Mouse (Mus musculus) T-helper 2 cell (primary cell): ENCODE results near the gene Epb41l1.

Experiments
- in situ Hi-C: fragments of 300-600 bp; cut with MboI, MseI; formaldehyde crosslinking; loops from one replicate; pipeline ENCODE4 v1.15.1; 2025; ENCODE audit warnings: high pct_unique_total_duplicates

Gene Epb41l1

DNA sequence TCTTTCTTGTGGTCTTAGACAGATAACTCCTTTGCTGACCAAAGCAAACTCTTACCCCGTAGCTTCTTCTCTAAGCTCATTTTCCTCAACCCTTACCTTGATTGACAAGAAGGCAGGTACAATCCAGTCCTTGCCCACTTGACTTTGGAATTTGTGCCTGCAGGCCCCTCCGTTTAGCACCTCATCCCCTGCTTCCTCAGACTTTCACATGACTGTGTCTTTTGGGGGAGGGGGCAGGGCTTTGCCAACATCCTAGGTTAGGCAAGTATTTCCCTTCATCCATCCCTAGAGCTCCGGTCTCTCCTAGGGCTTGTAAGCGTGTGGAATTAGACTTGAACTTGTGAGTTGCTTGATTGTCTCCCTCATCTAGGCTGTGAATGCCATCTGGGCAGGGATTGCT is 3.0 kb downstream of the Epb41l1 start:
- in situ Hi-C loops, result no loop called here

GRCm38 (mm10) chr2:156425618-156426017 is 4.9 kb downstream of the Epb41l1 start:
- in situ Hi-C loops, result no loop called here

DNA sequence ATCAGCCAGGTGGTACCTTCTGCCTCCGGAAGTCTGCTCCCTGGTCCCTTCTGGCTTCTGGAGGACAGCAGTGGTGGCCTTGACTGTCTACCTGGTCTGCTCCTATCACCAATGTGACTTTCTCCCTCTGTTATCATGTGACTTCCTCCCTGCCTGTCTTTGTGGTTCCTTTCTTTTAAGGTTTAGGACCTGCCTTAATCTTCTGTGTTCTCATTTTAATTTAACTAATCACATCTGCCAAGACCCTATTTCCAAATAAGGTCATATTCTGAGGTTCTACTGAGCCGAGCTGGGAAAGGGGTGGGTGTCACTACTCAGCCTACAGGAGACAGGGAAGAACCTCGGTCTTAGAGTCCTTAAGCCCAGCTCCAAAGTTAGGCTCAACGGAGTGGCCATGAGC is 5.4 kb downstream of the Epb41l1 start:
- in situ Hi-C loops, result no loop called here

GRCm38 (mm10) chr2:156429836-156430235 is 9.1 kb downstream of the Epb41l1 start:
- in situ Hi-C loops, result no loop called here

DNA sequence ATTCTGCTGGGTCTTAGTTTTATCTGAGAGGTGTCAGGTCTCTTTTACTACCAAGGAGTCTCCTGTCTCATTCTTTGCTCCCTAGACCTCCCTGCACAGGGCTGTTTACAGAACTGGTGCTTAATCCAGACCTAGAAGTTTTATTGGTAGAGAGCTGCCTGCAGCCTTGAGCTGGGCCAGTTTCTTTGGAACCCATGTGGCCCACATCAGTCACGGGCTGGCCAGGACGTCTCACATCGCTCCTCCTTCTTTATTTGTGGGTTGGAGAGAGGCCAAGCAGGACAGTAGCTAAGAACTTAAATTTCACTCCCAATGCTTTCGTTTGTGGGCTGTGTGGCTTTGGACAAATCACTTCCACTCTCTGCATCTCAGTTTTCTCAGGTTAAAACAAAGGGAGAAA is 9.6 kb downstream of the Epb41l1 start:
- in situ Hi-C loops, result no loop called here

DNA sequence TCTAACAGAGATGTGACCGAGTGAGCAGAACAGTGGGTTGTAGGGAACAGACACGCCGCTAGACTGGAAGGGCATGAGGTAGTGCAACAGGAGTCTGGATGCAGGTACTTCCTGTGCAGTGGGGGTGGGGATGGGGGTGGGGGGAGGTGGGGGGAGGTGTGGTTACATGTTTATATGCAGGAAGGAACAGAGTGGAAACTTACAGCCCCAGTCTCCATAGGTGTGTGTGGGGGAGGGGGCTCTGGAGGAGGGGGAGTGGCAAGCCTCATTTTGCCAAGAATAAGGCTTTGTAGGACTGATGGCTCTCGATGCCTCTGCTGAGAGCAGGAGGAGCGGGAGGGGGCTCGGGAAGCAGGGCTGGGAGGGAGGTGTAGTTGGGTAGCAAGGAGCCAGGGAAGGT is 10.7 kb downstream of the Epb41l1 start:
- in situ Hi-C loops, result no loop called here

DNA sequence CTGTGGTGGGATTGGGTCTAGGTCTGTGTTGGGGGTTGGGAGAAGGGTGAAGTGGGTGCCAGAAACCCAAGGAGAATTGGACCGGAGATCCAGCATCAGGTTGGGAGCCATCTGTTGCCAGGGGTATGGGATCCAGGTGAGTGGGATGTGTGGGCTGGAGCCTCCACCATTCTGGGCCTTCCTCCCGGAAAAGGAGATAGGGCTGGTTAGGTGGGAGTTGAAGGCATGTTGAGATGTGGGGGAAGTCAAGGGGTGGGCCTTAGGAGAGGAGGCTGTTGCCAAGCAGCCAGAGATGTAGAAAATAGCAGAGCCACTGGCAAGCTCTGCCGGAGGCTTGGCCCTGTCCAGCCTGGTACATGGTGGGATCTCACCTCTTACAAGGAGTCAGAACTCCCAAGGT is 11.4 kb downstream of the Epb41l1 start:
- in situ Hi-C loops, result no loop called here

DNA sequence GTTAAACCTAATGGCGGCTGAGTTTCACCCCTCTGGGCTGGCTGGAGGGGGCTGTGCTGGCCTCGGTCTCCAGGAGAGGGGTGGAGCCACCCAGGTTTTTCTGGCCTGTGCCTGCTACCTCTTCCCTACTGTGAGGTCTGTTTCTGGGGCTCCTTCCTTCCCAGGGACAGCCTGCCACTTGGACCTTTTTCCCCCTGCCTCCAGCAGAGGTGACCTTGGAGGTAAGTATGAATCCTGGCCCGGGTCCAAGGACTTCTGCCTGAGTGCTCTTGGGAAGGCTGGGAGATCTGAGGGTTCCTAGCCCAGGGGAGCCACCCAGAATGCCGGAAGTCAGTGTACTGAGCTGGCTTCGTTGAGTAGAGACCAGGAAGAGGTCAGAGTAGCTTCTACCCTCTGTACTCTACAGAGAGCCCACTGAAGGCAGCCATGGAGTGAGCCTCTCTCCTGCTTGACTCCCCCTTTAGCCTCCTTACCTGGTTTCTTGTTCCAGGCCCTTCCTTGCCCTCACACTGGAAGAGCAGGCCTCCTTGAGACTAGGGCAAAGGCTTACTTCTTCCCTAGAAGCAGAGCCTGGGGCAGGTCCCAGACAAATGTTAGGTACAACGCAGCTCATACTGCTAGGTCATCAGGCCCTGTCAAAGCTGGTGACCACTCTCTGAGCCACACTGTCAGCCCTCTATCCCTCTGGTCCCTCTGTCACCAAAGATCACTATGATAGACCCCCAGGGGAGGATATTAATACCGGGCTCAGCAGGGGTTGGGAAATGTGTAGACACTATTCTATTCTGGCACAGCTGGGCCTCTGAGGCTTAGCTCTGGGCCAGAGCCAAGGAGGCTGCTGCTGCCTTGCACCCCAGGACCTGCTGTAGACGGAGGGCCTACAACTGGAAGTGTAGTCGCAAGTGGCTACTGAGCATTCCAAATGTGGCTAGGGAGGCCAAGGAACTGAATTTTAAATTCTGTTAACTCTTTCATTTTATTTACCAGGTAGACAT is 12.5 kb downstream of the Epb41l1 start:
- in situ Hi-C loops, result no loop called here

DNA sequence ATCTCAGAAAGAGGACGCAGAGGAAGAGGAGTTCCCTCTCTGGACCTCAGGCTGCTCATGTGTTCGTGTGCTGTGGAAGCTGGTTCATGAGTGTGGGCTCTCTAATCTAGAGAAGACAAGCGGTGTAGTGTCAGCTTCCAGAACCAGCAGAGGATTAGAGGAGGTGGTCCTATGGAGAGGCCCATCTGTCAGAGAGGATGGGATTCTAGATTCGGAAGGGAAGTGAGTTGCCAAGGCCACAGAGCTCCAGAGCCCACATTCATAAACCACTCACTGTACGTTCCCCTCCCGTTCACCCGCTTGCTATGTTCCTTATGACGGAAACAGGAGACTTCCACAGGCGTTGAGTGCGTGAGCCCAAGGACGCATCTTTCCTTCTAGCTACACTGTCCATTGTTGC is 16.9 kb downstream of the Epb41l1 start:
- in situ Hi-C loops, result no loop called here

DNA sequence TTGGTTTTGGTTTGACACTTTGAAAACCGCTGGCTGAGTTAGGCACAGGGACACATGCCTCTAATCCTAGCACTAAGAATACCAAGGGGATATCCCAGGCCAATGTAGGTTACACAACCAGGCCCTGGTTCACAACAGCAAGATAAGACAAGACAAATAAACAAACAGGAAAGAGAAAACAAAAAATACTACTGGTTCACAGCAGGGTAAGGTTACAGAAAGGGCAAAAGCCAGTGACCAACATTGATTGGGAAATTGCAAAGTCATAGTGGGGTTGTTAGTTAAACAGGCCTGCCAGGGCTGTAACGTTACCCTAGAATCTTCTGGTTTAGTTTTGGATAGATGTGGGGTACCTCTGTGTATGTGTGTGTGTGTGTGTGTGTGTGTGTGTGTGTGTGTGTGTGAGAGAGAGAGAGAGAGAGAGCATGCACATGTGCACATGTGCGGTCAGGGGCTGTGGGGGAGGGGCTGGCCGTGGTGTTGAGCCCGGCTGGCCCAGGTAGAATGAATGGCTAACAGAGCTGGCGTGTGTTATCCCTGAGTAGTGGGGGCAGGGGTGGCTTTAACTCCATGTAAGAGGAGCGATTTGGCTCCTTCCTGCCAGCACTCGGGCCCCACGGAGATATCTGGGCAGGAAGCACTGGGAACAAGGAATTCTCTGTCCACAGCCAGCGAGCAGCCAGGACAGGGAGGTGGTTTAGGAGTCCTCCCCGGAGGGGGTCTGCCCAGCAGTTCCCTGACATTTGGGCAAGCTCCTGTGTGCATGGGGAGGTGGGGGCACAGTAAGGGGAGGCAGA is 19.2 kb downstream of the Epb41l1 start:
- in situ Hi-C loops, result no loop called here

- in situ Hi-C loops, result no loop called here
These were observed 21.2 kb downstream of the Epb41l1 start for GRCm38 (mm10) chr2:156441909-156442308.

DNA sequence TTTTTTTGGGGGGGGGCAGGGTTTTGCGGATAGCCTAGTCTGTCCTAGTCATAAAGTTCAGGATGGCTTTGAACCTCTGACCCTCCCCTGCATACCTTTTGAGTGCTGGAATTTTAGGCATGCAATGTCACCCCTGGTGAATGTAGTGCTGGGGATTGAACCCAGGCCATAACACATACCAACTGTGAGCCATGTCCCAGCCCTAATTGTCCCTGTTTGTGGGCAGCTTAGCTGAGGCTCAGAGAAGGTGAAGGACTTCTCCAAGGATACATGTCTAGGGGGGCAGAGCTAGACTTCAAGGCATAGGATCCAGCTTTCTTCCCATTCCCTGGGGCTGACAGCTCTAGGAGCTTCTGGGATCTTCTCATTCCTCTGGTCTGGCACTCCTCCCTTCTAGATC is 22.6 kb downstream of the Epb41l1 start:
- in situ Hi-C loops, result no loop called here

DNA sequence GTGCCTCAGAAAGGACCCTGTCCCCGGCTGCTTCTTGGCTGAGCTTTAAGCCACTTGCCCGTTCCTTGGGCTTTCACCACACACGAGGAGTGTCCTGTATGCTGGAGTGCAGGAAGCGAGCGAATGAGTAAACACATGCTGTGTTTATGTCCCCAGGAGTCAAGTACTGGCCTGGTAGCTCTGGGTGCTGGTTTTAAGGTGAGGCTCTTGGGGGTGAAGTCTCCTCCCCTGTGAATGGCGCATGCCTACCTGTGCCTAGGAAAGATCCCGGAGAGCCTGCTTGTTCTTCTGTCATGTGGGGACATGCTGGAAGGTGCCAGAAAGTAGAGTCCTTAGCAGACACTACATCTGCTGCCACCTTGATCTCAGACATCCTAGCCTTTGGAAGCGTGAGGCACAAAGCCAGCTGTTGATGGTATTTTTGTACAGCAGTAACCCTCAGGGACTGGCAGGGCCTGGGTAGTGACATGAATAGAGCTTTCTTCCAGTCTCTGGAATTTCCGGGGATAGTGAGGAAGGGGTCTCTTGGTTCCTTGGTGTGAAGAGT is 25.9 kb downstream of the Epb41l1 start:
- in situ Hi-C loops, result no loop called here

GRCm38 (mm10) chr2:156447413-156448295 is 26.9 kb downstream of the Epb41l1 start:
- in situ Hi-C loops, result no loop called here

- in situ Hi-C loops, result no loop called here
These were observed 30.8 kb downstream of the Epb41l1 start for GRCm38 (mm10) chr2:156451225-156452148.

DNA sequence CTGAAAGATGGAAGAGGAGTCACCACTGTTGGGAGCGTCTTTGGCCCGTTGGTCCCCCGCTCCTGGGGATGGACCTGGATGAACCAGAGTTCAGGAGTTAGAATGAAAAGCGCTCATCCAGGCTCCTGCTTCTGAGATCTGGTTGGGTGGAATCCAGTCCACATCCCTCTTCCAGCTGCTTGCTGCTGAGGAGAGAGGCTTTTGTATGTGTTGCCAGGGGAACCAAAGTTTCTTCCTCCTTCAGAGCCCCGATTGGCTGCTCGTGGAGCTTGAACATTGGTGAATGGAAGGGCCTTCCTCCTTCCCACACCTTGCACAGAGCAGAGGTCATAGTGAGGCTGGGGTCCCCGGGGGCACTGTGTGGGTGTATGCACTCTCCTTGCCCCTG is 31.4 kb downstream of the Epb41l1 start:
- in situ Hi-C loops, result no loop called here

DNA sequence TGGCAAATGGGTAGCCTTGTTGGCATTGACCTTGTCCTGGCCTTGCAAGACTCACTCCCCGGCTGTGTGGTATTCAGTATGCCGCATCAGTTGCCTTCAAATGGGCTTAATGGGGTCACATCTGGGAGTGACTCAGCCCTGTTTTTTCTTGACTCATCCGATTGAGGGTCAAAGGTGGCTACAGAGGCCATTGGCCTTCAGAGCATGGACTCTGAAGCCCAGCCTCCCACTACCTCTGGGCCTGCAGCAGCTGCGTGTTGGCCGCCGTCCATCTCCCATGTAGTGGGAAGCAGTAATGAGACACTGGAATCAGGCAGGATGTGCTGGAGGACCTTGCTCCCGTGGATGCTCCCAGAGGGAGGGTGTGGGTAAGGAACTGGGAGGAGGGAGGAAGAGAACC is 33.1 kb downstream of the Epb41l1 start:
- in situ Hi-C loops, result no loop called here

DNA sequence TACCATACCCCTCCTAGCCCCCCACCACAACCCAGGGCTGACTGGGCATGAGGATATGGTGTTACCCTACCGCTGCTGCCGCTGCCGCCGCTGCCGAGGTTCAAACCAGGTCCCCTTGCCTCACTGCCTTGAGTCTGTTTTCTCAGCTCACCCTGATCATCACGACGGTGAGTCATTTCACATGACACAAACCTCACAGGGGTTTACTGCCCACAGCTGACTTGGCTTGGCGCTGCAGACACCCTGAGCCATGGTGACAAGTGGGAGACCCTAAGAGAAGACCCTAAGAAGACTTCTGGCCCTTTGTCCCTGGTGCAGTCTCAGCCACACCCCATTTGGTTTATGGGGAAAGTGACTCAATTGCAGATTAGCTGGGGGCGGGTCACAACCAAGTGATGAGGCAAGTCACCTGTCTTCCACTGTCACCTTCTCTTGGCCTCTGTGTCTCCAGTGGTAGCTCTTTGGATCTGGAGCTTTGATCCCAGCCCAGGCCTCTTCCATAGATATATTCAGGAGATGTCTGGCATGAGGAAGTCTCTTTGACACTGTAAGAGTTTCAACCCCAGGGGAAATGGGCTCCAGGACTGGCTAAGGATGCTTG is 34.9 kb downstream of the Epb41l1 start:
- in situ Hi-C loops, result no loop called here

- in situ Hi-C loops, result no loop called here
These were observed 36.0 kb downstream of the Epb41l1 start for GRCm38 (mm10) chr2:156456386-156457342.
